Mouse (Mus musculus) E14TG2a.4 (cell line): Measurements from ENCODE around the gene Dis3l2.

ENCODE experiments used
- CTCF ChIP-seq: conservative IDR thresholded peaks from 2 replicates; pipeline ENCODE4 v1.5.1; 2014; ENCODE audit warnings: low read length
- POU5F1 ChIP-seq: IDR thresholded peaks from 2 replicates; pipeline ENCODE4 v1.6.1; 2014; ENCODE audit warnings: low read length, borderline replicate concordance

DNA sequence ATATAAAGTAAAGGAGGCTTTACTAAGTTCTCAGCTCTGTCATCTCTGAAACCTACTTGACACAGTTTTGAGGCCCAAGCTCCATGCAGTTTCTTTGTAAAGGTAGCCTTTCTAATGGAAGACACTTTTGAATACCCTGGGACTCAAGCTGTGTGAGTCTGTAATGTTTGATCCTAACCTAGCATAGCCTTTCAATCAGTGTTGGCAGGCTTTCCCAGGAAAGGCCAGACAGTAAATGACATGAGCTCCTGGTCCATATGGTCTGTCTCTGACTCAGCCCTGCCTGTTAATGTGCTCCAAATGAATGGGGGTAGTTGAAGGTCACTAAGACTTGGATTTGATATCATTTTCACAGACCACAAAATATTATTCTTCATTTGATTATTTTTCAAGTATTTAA, 290.4 kb downstream of the Dis3l2 start:
- TF ChIP-seq CTCF (no peak), POU5F1 (no peak)
